Mouse (Mus musculus) embryonic fibroblast, embryonic 13.5 days (primary cell): ENCODE measurements around the gene Ltc4s. TPM values are rescaled to one million over a fixed set of nuclear protein-coding genes. Genes with fewer than 3 reads are reported as not detected.

ENCODE experiments used
- H3K27ac ChIP-seq: 2 replicates; pipeline ENCODE4 v1.5.1; 2012; ENCODE audit warnings: low read length, control low read depth, inconsistent platforms; ENCODE audit not compliant: insufficient read depth
- H3K4me1 ChIP-seq: 2 replicates; pipeline ENCODE4 v1.6.1; 2011; ENCODE audit warnings: low read length; ENCODE audit not compliant: control insufficient read depth, insufficient read depth
- H3K4me3 ChIP-seq: 2 replicates; pipeline ENCODE4 v1.5.1; 2011; ENCODE audit warnings: mild to moderate bottlenecking, control low read depth, low read length; ENCODE audit not compliant: insufficient read depth
- CTCF ChIP-seq: IDR thresholded peaks from 2 replicates; pipeline ENCODE4 v1.5.1; 2011; ENCODE audit warnings: mild to moderate bottlenecking, control low read depth, low read length, moderate library complexity, borderline replicate concordance; ENCODE audit not compliant: insufficient read depth
- POLR2A ChIP-seq: IDR thresholded peaks from 2 replicates; pipeline ENCODE4 v1.6.1; 2011; ENCODE audit warnings: low read depth, mild to moderate bottlenecking, control low read depth, low read length, moderate library complexity
- polyA plus RNA-seq: library from polyadenylated mRNA; stranded (reverse); fragments of >200 nt; gene quantifications from 2 replicates; pipeline ENCODE4 v1.2.4, GENCODE M21; 2011; ENCODE audit warnings: low read depth; ENCODE audit not compliant: missing spikeins, insufficient read length

The Ltc4s gene
- polyA plus RNA-seq, 1 experiment: 0.83 TPM

DNA sequence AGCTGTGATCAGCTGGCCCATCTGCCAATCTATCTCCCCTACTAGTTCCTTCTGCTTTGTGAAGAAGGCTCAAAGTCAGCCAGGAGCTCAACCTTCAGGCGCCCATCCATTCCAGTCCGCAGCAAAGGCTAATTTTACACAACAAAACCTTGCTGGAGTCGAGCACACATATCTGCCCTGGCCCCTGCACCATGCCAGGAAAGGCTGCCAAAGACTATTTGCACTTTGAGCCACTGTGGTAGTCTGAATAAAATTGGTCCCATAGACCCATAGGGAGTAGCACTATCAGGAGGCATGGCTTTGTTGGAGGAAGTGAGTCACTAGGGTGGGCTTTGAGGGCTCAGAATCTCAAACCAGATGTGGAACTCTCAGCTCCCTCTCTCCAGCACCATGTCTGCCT is 33.0 kb downstream of the Ltc4s start:
- Histone ChIP-seq H3K4me1 (no peaks in the 10 kb centered on the region), H3K4me3 (no peak overlapping the region), H3K27ac (no peak overlapping the region)
- TF ChIP-seq CTCF: no peak
- TF ChIP-seq POLR2A: no peak

DNA sequence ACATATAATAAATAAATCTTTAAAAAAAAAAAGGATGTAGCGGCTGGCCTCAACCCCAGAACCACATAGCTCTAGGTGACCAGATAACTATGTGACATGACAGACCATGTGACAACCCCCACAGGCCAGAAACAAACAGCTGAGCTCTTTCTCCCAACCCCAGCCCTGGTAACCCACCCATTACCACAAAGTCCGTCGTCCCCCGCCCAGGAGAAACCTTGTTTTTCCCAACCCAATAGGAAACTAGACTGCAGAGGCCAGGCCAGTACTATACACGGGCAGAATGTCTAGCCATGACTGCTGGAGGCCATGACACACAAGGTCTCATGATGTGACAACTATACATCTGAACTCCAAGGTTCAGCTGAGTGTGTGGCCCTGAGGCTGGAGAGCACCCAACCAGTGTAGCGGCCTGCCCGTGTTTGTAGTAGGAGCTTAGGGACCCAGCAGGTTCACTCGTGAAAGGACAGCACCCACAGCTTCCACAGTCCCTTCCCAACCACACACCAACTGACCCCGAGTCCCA is 35.1 kb downstream of the Ltc4s start:
- H3K4me1 ChIP-seq: no peaks in the 10 kb centered on the region
- no peak for TF ChIP-seq POLR2A
- TF ChIP-seq CTCF: no peak
- H3K27ac ChIP-seq: no peak overlapping the region
- H3K4me3 ChIP-seq: no peak overlapping the region

GRCm38 (mm10) chr11:50201590-50201989 is 36.8 kb downstream of the Ltc4s start:
- no peak overlapping the region for H3K4me3 ChIP-seq
- H3K4me1 ChIP-seq: no peaks in the 10 kb centered on the region
- no peak overlapping the region for H3K27ac ChIP-seq
- TF ChIP-seq POLR2A (no peak), CTCF (no peak)

- H3K27ac ChIP-seq: no peak overlapping the region
- H3K4me3 ChIP-seq: no peak overlapping the region
- no peaks in the 10 kb centered on the region for H3K4me1 ChIP-seq
- TF ChIP-seq POLR2A (no peak), CTCF (no peak)
Observed at GRCm38 (mm10) chr11:50200613-50201012, 37.8 kb downstream of the Ltc4s start.

- no peaks in the 10 kb centered on the region for H3K4me1 ChIP-seq
- TF ChIP-seq POLR2A (no peak), CTCF (no peak)
- no peak overlapping the region for H3K4me3 ChIP-seq
- H3K27ac ChIP-seq: no peak overlapping the region
Observed at GRCm38 (mm10) chr11:50198916-50199315, 39.5 kb downstream of the Ltc4s start.

DNA sequence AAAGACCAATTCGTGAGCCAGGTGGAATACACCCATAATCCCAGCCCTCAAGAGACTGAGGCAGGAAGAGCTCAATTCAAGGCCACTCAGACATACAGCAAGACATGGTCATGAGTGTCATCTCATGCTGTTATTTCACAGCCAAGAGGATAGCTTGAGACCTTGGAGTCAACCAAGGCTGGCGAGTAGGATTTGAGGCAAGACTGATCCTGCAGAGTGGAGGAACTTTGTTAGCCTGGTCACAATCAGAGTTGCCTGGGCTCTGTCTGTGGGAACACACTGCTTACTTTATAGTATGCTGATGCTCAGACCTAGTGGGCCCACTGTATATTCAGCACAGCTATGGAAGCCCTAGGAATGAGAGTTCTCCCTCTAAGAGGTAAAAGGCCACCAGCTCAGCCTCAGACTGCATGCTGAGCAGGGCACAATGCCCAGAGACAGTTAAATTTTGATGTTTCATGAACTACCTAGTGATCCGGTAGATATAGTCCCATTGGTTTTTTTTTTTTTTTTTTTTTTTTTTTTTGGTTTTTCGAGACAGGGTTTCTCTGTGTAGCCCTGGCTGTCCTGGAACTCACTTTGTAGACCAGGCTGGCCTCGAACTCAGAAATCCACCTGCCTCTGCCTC is 40.1 kb downstream of the Ltc4s start:
- Histone ChIP-seq H3K4me1 (no peaks in the 10 kb centered on the region), H3K27ac (no peak overlapping the region), H3K4me3 (no peak overlapping the region)
- TF ChIP-seq POLR2A (no peak), CTCF (no peak)

- TF ChIP-seq POLR2A (no peak), CTCF (no peak)
- no peaks in the 10 kb centered on the region for H3K4me1 ChIP-seq
- H3K27ac ChIP-seq: no peak overlapping the region
- no peak overlapping the region for H3K4me3 ChIP-seq
Observed at GRCm38 (mm10) chr11:50197500-50197899, 40.9 kb downstream of the Ltc4s start.

- no peak for TF ChIP-seq POLR2A
- no peak for TF ChIP-seq CTCF
- H3K4me3 ChIP-seq: no peak overlapping the region
- H3K4me1 ChIP-seq: no peaks in the 10 kb centered on the region
- H3K27ac ChIP-seq: no peak overlapping the region
Observed at GRCm38 (mm10) chr11:50194793-50195192, 43.6 kb downstream of the Ltc4s start.

GRCm38 (mm10) chr11:50194070-50194469 is 44.3 kb downstream of the Ltc4s start:
- H3K27ac ChIP-seq: no peak overlapping the region
- H3K4me1 ChIP-seq: no peaks in the 10 kb centered on the region
- TF ChIP-seq POLR2A (no peak), CTCF (no peak)
- H3K4me3 ChIP-seq: no peak overlapping the region

- H3K4me3 ChIP-seq: no peak overlapping the region
- TF ChIP-seq POLR2A (no peak), CTCF (no peak)
- H3K27ac ChIP-seq: no peak overlapping the region
- no peaks in the 10 kb centered on the region for H3K4me1 ChIP-seq
Observed at GRCm38 (mm10) chr11:50192278-50192677, 46.1 kb downstream of the Ltc4s start.
